Mouse (Mus musculus): ENCODE results near the gene Daxx.

- TF ChIP-seq CTCF (IDR thresholded peaks at IDR 0.05; ENCODE audit: low read depth), result peak; percentile 55
- peak; percentile 29 for TF ChIP-seq EP300 (optimal IDR thresholded peaks at IDR 0.05)
These were observed 46.5 kb downstream of the Daxx start, which contains the start of the genes Vps52 and Rps18 for GRCm38 (mm10) chr17:33955555-33956214.

All from stomach, postnatal 0 days (tissue).